Mouse (Mus musculus): ENCODE results near the gene Ccdc148. TPM values are rescaled to one million over a fixed set of nuclear protein-coding genes. Genes with fewer than 3 reads are reported as not detected.

Gene Ccdc148
- polyA plus RNA-seq, 1 experiment from 2014 or later = 0.38 TPM

- no peak overlapping the region for H3K9ac ChIP-seq (ENCODE audit: low read length)
- no peaks in the 10 kb centered on the region for H3K36me3 ChIP-seq (ENCODE audit: control insufficient read depth, insufficient read depth, low read length)
- DNase-seq (ENCODE audit: low spot score) (no peak), ATAC-seq (ENCODE audit: insufficient read depth, low FRiP score, low TSS enrichment) (no peak)
- no peaks in the 10 kb centered on the region for H3K4me1 ChIP-seq (ENCODE audit: control insufficient read depth, insufficient read depth, low read length)
- no peak overlapping the region for H3K4me2 ChIP-seq (ENCODE audit: low read depth)
- H3K27ac ChIP-seq (ENCODE audit: low read depth, low read length) = no peak overlapping the region
- 91% methylated on average over 11 of the region's 11 CpGs for WGBS
- H3K27me3 ChIP-seq (ENCODE audit: control insufficient read depth, insufficient read depth, low read length) = no peaks in the 10 kb centered on the region
- no peak overlapping the region for H3K4me3 ChIP-seq (ENCODE audit: low read depth, low read length)
- no peaks in the 10 kb centered on the region for H3K9me3 ChIP-seq (ENCODE audit: control insufficient read depth, low read length)
These were observed 23.9 kb upstream of the Ccdc148 start for GRCm38 (mm10) chr2:59184107-59185064.

DNA sequence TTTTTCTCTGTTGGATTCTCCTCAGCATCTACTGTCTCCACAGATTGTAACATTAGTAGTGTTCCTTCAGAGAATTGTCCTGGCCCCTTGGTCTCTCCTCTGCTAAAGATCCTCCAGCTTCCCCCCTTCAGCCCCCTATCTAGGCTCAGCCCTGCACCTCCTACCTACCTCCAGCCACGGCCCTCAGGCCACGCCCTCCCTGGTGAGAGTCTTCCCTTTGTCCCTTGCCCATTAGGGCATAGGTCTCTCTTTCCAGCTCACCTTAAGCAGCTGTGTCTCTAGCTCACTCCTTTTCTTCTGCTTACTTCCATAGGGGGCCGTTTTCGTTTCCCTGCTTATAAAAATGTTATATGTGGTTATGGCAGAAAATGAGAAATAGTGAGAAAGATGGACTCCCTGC is 23.1 kb upstream of the Ccdc148 start:
- H3K4me2 ChIP-seq (ENCODE audit: low read depth) = no peak overlapping the region
- no peak overlapping the region for H3K9ac ChIP-seq (ENCODE audit: low read length)
- ATAC-seq (ENCODE audit: insufficient read depth, low FRiP score, low TSS enrichment) = no peak

GRCm38 (mm10) chr2:59181321-59182113 is 21.0 kb upstream of the Ccdc148 start:
- H3K9me3 ChIP-seq (ENCODE audit: control insufficient read depth, low read length) = no peaks in the 10 kb centered on the region
- WGBS = 83% methylated on average over 15 of the region's 15 CpGs
- H3K27me3 ChIP-seq (ENCODE audit: control insufficient read depth, insufficient read depth, low read length) = no peaks in the 10 kb centered on the region
- DNase-seq (ENCODE audit: low spot score) (no peak), ATAC-seq (ENCODE audit: insufficient read depth, low FRiP score, low TSS enrichment) (no peak)
- no peak overlapping the region for H3K9ac ChIP-seq (ENCODE audit: low read length)
- H3K27ac ChIP-seq (ENCODE audit: low read depth, low read length) = no peak overlapping the region
- H3K4me2 ChIP-seq (ENCODE audit: low read depth) = no peak overlapping the region
- H3K4me3 ChIP-seq (ENCODE audit: low read depth, low read length) = no peak overlapping the region
- H3K36me3 ChIP-seq (ENCODE audit: control insufficient read depth, insufficient read depth, low read length) = no peaks in the 10 kb centered on the region
- no peaks in the 10 kb centered on the region for H3K4me1 ChIP-seq (ENCODE audit: control insufficient read depth, insufficient read depth, low read length)

More for the DNA sequence above, 23.1 kb upstream of the Ccdc148 start:
- Histone ChIP-seq H3K27ac (ENCODE audit: low read depth, low read length) (no peak overlapping the region), H3K4me1 (ENCODE audit: control insufficient read depth, insufficient read depth, low read length) (no peaks in the 10 kb centered on the region), H3K4me3 (ENCODE audit: low read depth, low read length) (no peak overlapping the region), H3K9me3 (ENCODE audit: control insufficient read depth, low read length) (no peaks in the 10 kb centered on the region), H3K36me3 (ENCODE audit: control insufficient read depth, insufficient read depth, low read length) (no peaks in the 10 kb centered on the region), H3K27me3 (ENCODE audit: control insufficient read depth, insufficient read depth, low read length) (no peaks in the 10 kb centered on the region)
- DNase-seq (ENCODE audit: low spot score) = no peak
- WGBS = 69% methylated on average over 4 of the region's 4 CpGs

GRCm38 (mm10) chr2:59179487-59179886 is 19.0 kb upstream of the Ccdc148 start:
- no peaks in the 10 kb centered on the region for H3K9me3 ChIP-seq (ENCODE audit: control insufficient read depth, low read length)
- H3K36me3 ChIP-seq (ENCODE audit: control insufficient read depth, insufficient read depth, low read length) = no peaks in the 10 kb centered on the region
- H3K4me1 ChIP-seq (ENCODE audit: control insufficient read depth, insufficient read depth, low read length) = no peaks in the 10 kb centered on the region
- DNase-seq (ENCODE audit: low spot score) (no peak), ATAC-seq (ENCODE audit: insufficient read depth, low FRiP score, low TSS enrichment) (no peak)
- no peak overlapping the region for H3K4me3 ChIP-seq (ENCODE audit: low read depth, low read length)
- no peak overlapping the region for H3K27ac ChIP-seq (ENCODE audit: low read depth, low read length)
- H3K9ac ChIP-seq (ENCODE audit: low read length) = no peak overlapping the region
- no peaks in the 10 kb centered on the region for H3K27me3 ChIP-seq (ENCODE audit: control insufficient read depth, insufficient read depth, low read length)
- 55% methylated on average over 5 of the region's 5 CpGs for WGBS
- no peak overlapping the region for H3K4me2 ChIP-seq (ENCODE audit: low read depth)

GRCm38 (mm10) chr2:59178960-59179359 is 18.5 kb upstream of the Ccdc148 start:
- Histone ChIP-seq H3K27me3 (ENCODE audit: control insufficient read depth, insufficient read depth, low read length) (no peaks in the 10 kb centered on the region), H3K4me2 (ENCODE audit: low read depth) (no peak overlapping the region), H3K36me3 (ENCODE audit: control insufficient read depth, insufficient read depth, low read length) (no peaks in the 10 kb centered on the region), H3K27ac (ENCODE audit: low read depth, low read length) (no peak overlapping the region), H3K4me1 (ENCODE audit: control insufficient read depth, insufficient read depth, low read length) (no peaks in the 10 kb centered on the region), H3K9ac (ENCODE audit: low read length) (no peak overlapping the region), H3K4me3 (ENCODE audit: low read depth, low read length) (no peak overlapping the region), H3K9me3 (ENCODE audit: control insufficient read depth, low read length) (no peaks in the 10 kb centered on the region)
- WGBS = 74% methylated on average over 4 of the region's 4 CpGs
- ATAC-seq (ENCODE audit: insufficient read depth, low FRiP score, low TSS enrichment) = no peak
- DNase-seq (ENCODE audit: low spot score) = no peak

DNA sequence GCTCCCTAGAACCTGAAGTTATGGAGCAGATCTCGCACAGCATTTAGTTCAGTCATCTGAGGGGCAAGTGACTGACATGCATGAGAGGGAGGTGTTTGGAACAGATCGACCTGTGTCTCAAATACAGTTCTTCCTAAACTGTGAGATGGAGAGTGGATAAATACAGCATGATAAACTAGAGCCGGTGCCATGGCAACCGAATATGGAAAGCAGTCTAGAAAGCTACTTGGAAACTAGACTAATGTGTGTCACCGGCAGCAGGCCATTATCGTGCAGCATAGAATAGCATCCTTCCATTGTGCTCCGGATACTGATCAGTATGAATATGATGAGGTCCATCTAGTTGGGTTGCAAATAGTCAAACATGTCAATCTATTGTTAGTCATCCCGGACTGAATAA is 17.7 kb upstream of the Ccdc148 start:
- no peak overlapping the region for H3K4me3 ChIP-seq (ENCODE audit: low read depth, low read length)
- no peaks in the 10 kb centered on the region for H3K36me3 ChIP-seq (ENCODE audit: control insufficient read depth, insufficient read depth, low read length)
- H3K9ac ChIP-seq (ENCODE audit: low read length) = no peak overlapping the region
- H3K9me3 ChIP-seq (ENCODE audit: control insufficient read depth, low read length) = no peaks in the 10 kb centered on the region
- H3K27me3 ChIP-seq (ENCODE audit: control insufficient read depth, insufficient read depth, low read length) = no peaks in the 10 kb centered on the region
- no peaks in the 10 kb centered on the region for H3K4me1 ChIP-seq (ENCODE audit: control insufficient read depth, insufficient read depth, low read length)
- H3K27ac ChIP-seq (ENCODE audit: low read depth, low read length) = no peak overlapping the region
- ATAC-seq (ENCODE audit: insufficient read depth, low FRiP score, low TSS enrichment) = no peak
- 86% methylated on average over 8 of the region's 8 CpGs for WGBS
- H3K4me2 ChIP-seq (ENCODE audit: low read depth) = no peak overlapping the region
- DNase-seq (ENCODE audit: low spot score) = no peak

DNA sequence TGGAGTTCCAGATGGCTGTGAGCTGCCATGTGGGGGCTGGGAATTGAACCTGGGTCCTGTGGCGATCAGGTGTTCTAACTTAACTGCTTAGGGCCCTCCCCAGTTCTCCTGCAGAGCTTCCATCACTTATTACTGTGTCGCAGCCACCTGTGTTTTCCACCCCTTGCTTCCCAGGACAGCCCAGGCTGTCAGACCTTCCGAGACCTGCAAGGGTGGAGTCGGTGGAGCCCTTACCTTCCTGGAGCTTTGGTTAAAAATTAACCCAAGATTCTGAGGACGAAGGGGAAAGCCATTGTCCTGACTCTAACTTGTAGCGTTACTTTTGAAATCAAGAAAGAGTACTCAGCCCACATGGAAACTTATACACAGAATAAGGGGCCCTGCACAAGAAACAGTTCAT is 15.4 kb upstream of the Ccdc148 start:
- H3K36me3 ChIP-seq (ENCODE audit: control insufficient read depth, insufficient read depth, low read length) = no peaks in the 10 kb centered on the region
- DNase-seq (ENCODE audit: low spot score) (no peak), ATAC-seq (ENCODE audit: insufficient read depth, low FRiP score, low TSS enrichment) (no peak)
- H3K4me1 ChIP-seq (ENCODE audit: control insufficient read depth, insufficient read depth, low read length) = no peaks in the 10 kb centered on the region
- H3K9ac ChIP-seq (ENCODE audit: low read length) = no peak overlapping the region
- no peak overlapping the region for H3K27ac ChIP-seq (ENCODE audit: low read depth, low read length)
- H3K4me3 ChIP-seq (ENCODE audit: low read depth, low read length) = no peak overlapping the region
- no peaks in the 10 kb centered on the region for H3K27me3 ChIP-seq (ENCODE audit: control insufficient read depth, insufficient read depth, low read length)
- 70% methylated on average over 6 of the region's 6 CpGs for WGBS
- no peaks in the 10 kb centered on the region for H3K9me3 ChIP-seq (ENCODE audit: control insufficient read depth, low read length)
- no peak overlapping the region for H3K4me2 ChIP-seq (ENCODE audit: low read depth)

GRCm38 (mm10) chr2:59171533-59171932 is 11.1 kb upstream of the Ccdc148 start:
- no peaks in the 10 kb centered on the region for H3K9me3 ChIP-seq (ENCODE audit: control insufficient read depth, low read length)
- H3K4me2 ChIP-seq (ENCODE audit: low read depth) = no peak overlapping the region
- H3K4me3 ChIP-seq (ENCODE audit: low read depth, low read length) = no peak overlapping the region
- H3K4me1 ChIP-seq (ENCODE audit: control insufficient read depth, insufficient read depth, low read length) = no peaks in the 10 kb centered on the region
- H3K27ac ChIP-seq (ENCODE audit: low read depth, low read length) = no peak overlapping the region
- WGBS = 77% methylated on average over 5 of the region's 5 CpGs
- H3K9ac ChIP-seq (ENCODE audit: low read length) = no peak overlapping the region
- no peaks in the 10 kb centered on the region for H3K36me3 ChIP-seq (ENCODE audit: control insufficient read depth, insufficient read depth, low read length)
- ATAC-seq (ENCODE audit: insufficient read depth, low FRiP score, low TSS enrichment) (no peak), DNase-seq (ENCODE audit: low spot score) (no peak)
- no peaks in the 10 kb centered on the region for H3K27me3 ChIP-seq (ENCODE audit: control insufficient read depth, insufficient read depth, low read length)

All from neural tube, embryonic 11.5 days (tissue).